Mouse (Mus musculus) G1E (cell line): Measurements from ENCODE around the gene Canx. TPM values are rescaled to one million over a fixed set of nuclear protein-coding genes. Genes with fewer than 3 reads are reported as not detected.

Experiments used
- ATAC-seq: 2 replicates; pipeline ENCODE4 v1.8.0; 2016; ENCODE audit warnings: mild to moderate bottlenecking; ENCODE audit not compliant: insufficient number of reproducible peaks, poor library complexity, low FRiP score, severe bottlenecking; ENCODE audit errors: extremely low read depth
- DNase-seq: peaks from one replicate; pipeline ENCODE4 v3.0.0; 2012; ENCODE audit warnings: low spot score
- H3K27me3 ChIP-seq: 2 replicates; pipeline ENCODE4 v1.6.1; 2012; ENCODE audit warnings: mild to moderate bottlenecking, low read length, inconsistent platforms; ENCODE audit not compliant: insufficient read depth
- H3K36me3 ChIP-seq: replicated peaks from 2 replicates; pipeline ENCODE3; 2012; ENCODE audit warnings: mild to moderate bottlenecking, inconsistent platforms
- H3K4me1 ChIP-seq: 2 replicates; pipeline ENCODE4 v1.6.1; 2012; ENCODE audit warnings: low read depth, low read length, inconsistent platforms, mixed read lengths; ENCODE audit not compliant: insufficient read depth
- H3K4me3 ChIP-seq: 2 replicates; pipeline ENCODE4 v1.5.1; 2012; ENCODE audit warnings: low read depth, mild to moderate bottlenecking, inconsistent platforms, low read length, moderate library complexity, mixed read lengths
- H3K9me3 ChIP-seq: replicated peaks from 2 replicates; pipeline ENCODE4 v1.6.1; 2012; ENCODE audit warnings: inconsistent platforms
- CTCF ChIP-seq: IDR thresholded peaks from 2 replicates; pipeline ENCODE4 v1.5.1; 2012; ENCODE audit warnings: low read depth, low read length, inconsistent platforms, mixed read lengths
- GATA1 ChIP-seq: IDR thresholded peaks from 2 replicates; pipeline ENCODE4 v1.6.1; 2012; ENCODE audit warnings: borderline replicate concordance, low read length, inconsistent platforms, mixed read lengths
- GATA2 ChIP-seq: IDR thresholded peaks from 2 replicates; pipeline ENCODE4 v1.6.1; 2012; ENCODE audit warnings: low read depth, low read length, inconsistent platforms, borderline replicate concordance
- POLR2AphosphoS5 ChIP-seq: IDR thresholded peaks from 2 replicates; pipeline ENCODE4 v1.6.1; 2012; ENCODE audit warnings: low read depth, low read length, inconsistent platforms; ENCODE audit not compliant: insufficient replicate concordance
- TAL1 ChIP-seq: conservative IDR thresholded peaks from 2 replicates; pipeline ENCODE4 v1.6.1; 2012; ENCODE audit warnings: low read depth, low read length, inconsistent platforms, mixed read lengths
- polyA plus RNA-seq: library from polyadenylated mRNA; stranded (reverse); fragments of >175 nt; gene quantifications from 2 replicates; pipeline ENCODE4 v1.2.3, GENCODE M21; 2012
- total RNA-seq, 2 experiments: library from RNA; stranded (forward) in 1 of 2; stranded (reverse) in 1 of 2; fragments of 200-1000 nt in 1 of 2; fragments of >200 nt in 1 of 2; fragmentation: Nextera tagmentation in 1 of 2; gene quantifications; 2 replicates each; pipeline ENCODE4 v1.2.3; 2014 to 2017

Gene Canx
- total RNA-seq (2014; fragmentation: Nextera tagmentation): 369 and 385 TPM in 2 replicates
- 393 and 558 TPM in 2 replicates for total RNA-seq (2017)
- 39.0 and 61.0 TPM in 2 replicates for polyA plus RNA-seq

GRCm38 (mm10) chr11:50325496-50326301, at the start of gene Canx:
Canx (minus strand) TSS chr11:50325673.
- no peaks in the 10 kb centered on the region for H3K27me3 ChIP-seq
- no peaks in the 10 kb centered on the region for H3K9me3 ChIP-seq
- H3K36me3 ChIP-seq: peaks cover 28% of the 10 kb centered on the region
- peaks cover 35% of the 10 kb centered on the region for H3K4me1 ChIP-seq
- H3K4me3 ChIP-seq: peak within 1 kb of the TSS; percentile 91
- ATAC-seq: peak; percentile 97
- TF ChIP-seq GATA2 (no peak), TAL1 (no peak), CTCF (no peak), GATA1 (no peak), POLR2AphosphoS5 (no peak)
- DNase-seq: peak; percentile 98

GRCm38 (mm10) chr11:50374286-50375015, 49.0 kb upstream of the Canx start:
- no peak overlapping the region for H3K4me3 ChIP-seq
- peaks cover 45% of the 10 kb centered on the region for H3K4me1 ChIP-seq
- ATAC-seq: no peak
- H3K36me3 ChIP-seq: peaks cover 9% of the 10 kb centered on the region
- TF ChIP-seq GATA1 (no peak), CTCF (no peak), TAL1 (no peak), POLR2AphosphoS5 (no peak), GATA2 (no peak)
- no peaks in the 10 kb centered on the region for H3K27me3 ChIP-seq
- H3K9me3 ChIP-seq: no peaks in the 10 kb centered on the region
- DNase-seq: no peak

- Histone ChIP-seq H3K27me3 (no peaks in the 10 kb centered on the region), H3K36me3 (peaks cover 1% of the 10 kb centered on the region), H3K4me3 (no peak overlapping the region), H3K9me3 (no peaks in the 10 kb centered on the region), H3K4me1 (peaks cover 50% of the 10 kb centered on the region)
- DNase-seq (no peak), ATAC-seq (no peak)
- TF ChIP-seq TAL1 (no peak), CTCF (no peak), GATA2 (no peak), GATA1 (no peak), POLR2AphosphoS5 (no peak)
Observed at GRCm38 (mm10) chr11:50373621-50374020, 48.1 kb upstream of the Canx start.

- DNase-seq (no peak), ATAC-seq (no peak)
- Histone ChIP-seq H3K9me3 (no peaks in the 10 kb centered on the region), H3K27me3 (no peaks in the 10 kb centered on the region), H3K36me3 (no peaks in the 10 kb centered on the region), H3K4me3 (no peak overlapping the region), H3K4me1 (peaks cover 53% of the 10 kb centered on the region)
- TF ChIP-seq TAL1 (no peak), POLR2AphosphoS5 (no peak), GATA2 (no peak), GATA1 (no peak), CTCF (no peak)
Observed at GRCm38 (mm10) chr11:50373086-50373485, 47.6 kb upstream of the Canx start.

GRCm38 (mm10) chr11:50371911-50372310, 46.4 kb upstream of the Canx start:
- peaks cover 56% of the 10 kb centered on the region for H3K4me1 ChIP-seq
- peaks cover 2% of the 10 kb centered on the region; the same call in 1 of the 2 replicates for H3K27me3 ChIP-seq
- no peaks in the 10 kb centered on the region for H3K9me3 ChIP-seq
- ATAC-seq (no peak), DNase-seq (no peak)
- TF ChIP-seq TAL1 (no peak), GATA1 (no peak), POLR2AphosphoS5 (no peak), CTCF (no peak), GATA2 (no peak)
- H3K36me3 ChIP-seq: no peaks in the 10 kb centered on the region
- no peak overlapping the region for H3K4me3 ChIP-seq

GRCm38 (mm10) chr11:50371399-50371841, 45.9 kb upstream of the Canx start:
- peaks cover 51% of the 10 kb centered on the region for H3K4me1 ChIP-seq
- DNase-seq (peak; percentile 53), ATAC-seq (peak; percentile 34; the same call in 1 of the 2 replicates)
- no peak for TF ChIP-seq GATA2
- no peak for TF ChIP-seq GATA1
- TF ChIP-seq TAL1: no peak
- no peak for TF ChIP-seq CTCF
- no peak for TF ChIP-seq POLR2AphosphoS5
- H3K27me3 ChIP-seq: peaks cover 2% of the 10 kb centered on the region; the same call in 1 of the 2 replicates
- no peaks in the 10 kb centered on the region for H3K36me3 ChIP-seq
- no peaks in the 10 kb centered on the region for H3K9me3 ChIP-seq
- peak overlapping the region; percentile 67; the same call in 1 of the 2 replicates for H3K4me3 ChIP-seq
